Mouse (Mus musculus): ENCODE results near the gene Ksr1. TPM values are rescaled to one million over a fixed set of nuclear protein-coding genes. Genes with fewer than 3 reads are reported as not detected.

Ksr1 gene
- polyA plus RNA-seq, 1 experiment from 2014 or later, result 3.5 TPM

DNA sequence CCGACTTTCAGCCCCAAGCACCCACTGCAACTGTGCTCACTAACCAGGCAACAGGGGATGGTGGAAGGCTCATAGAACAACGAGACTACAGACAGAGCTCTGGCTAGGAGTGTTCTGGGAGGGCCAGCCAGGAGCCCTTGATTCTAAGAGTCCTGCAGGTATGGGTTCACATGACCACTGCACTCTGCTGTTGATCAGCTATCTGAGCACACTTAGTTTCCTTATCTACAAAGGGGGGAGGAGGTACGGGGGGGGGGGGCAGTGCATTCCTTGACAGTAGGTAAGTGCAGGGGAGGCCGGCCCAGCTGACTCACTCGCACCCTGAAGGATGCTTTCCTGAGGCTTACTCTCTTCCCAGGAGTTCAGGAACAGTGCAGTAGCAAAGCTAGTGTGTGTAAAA is 61.1 kb downstream of the Ksr1 start:
- H3K9me3 ChIP-seq, result no peaks in the 10 kb centered on the region
- no peak overlapping the region for H3K4me2 ChIP-seq
- H3K9ac ChIP-seq, result no peak overlapping the region
- no peak for ATAC-seq (ENCODE audit: low FRiP score)
- peaks cover 12% of the 10 kb centered on the region for H3K4me1 ChIP-seq (replicated peaks)
- H3K36me3 ChIP-seq, result no peaks in the 10 kb centered on the region
- H3K27ac ChIP-seq, result no peak overlapping the region
- 76% methylated on average over 5 of the region's 5 CpGs for WGBS
- no peaks in the 10 kb centered on the region for H3K27me3 ChIP-seq
- no peak overlapping the region for H3K4me3 ChIP-seq

DNA sequence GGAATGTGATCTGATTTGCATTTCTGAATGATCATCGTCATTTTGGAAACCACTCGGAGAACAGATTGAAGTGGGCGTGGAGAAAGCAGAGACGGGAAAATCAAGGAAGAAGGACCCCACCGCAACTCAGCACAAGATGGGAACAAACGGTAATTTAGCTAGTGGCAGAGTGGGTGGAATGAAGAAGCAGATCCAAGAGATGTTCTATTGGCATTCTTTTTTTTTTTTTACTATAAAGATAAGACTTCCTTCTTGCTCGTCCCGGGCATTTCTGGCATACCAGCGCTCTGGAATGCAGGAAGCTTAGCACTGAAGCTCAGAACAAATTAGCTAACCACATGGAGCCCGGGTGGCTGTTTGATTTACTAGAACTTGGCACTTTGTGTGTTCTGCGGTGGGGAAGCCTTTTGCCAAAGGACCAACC is 63.2 kb downstream of the Ksr1 start:
- no peak overlapping the region for H3K4me3 ChIP-seq
- no peak for ATAC-seq (ENCODE audit: low FRiP score)
- peaks cover 2% of the 10 kb centered on the region for H3K4me1 ChIP-seq (replicated peaks)
- H3K27ac ChIP-seq, result no peak overlapping the region
- H3K9ac ChIP-seq, result no peak overlapping the region
- H3K4me2 ChIP-seq, result no peak overlapping the region
- no peaks in the 10 kb centered on the region for H3K9me3 ChIP-seq
- 79% methylated on average over 11 of the region's 11 CpGs for WGBS
- H3K36me3 ChIP-seq, result no peaks in the 10 kb centered on the region
- no peaks in the 10 kb centered on the region for H3K27me3 ChIP-seq

DNA sequence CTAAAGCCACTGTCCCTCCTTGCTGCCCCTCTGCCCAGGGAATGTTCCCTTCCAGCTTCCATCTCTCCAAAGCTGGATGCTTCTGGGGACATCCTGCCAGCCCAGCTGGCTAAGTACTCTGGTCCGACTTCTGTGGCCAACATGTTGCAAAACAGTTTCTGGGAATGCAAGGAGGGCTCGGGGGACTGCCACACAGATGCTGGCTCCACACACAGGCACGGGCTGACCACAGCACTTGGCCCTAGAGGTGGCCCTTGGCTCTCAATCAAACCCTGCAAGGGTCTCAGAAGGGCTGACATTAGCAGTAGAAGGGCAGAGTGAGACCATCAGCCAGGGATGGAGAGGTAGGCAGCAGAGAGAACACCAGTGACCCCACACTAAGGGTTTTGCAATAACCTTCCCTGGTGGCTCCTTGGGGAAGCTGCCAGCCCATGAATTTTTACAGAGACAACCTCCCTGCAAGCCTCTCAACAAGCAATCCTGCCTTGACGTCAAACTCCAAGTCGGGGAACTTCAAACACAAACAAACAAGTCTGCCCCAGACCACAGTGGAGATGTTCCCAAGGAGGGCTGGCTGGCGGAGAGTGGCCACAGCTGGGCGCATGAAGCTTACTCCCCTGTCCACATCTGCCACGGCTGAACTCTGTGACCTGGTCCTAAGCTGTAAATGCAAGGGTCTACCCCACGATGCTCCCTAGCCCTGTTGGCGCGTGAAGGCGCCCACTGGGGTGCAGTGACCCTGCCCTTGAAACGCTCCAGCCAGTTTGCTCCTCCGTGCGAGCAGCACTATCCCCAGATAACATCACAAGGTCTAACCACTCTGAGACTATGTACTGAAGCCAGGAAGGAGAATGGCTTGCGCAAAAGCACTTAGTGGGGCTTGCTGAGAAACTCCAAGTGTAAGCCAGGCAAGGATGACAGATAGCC is 65.0 kb downstream of the Ksr1 start:
- no peaks in the 10 kb centered on the region for H3K9me3 ChIP-seq
- ATAC-seq (ENCODE audit: low FRiP score), result no peak
- no peak overlapping the region for H3K4me3 ChIP-seq
- no peak overlapping the region for H3K9ac ChIP-seq
- no peak overlapping the region for H3K4me2 ChIP-seq
- H3K27ac ChIP-seq, result no peak overlapping the region
- H3K27me3 ChIP-seq, result no peaks in the 10 kb centered on the region
- no peaks in the 10 kb centered on the region for H3K36me3 ChIP-seq
- WGBS, result 74% methylated on average over 16 of the region's 16 CpGs
- H3K4me1 ChIP-seq (replicated peaks), result peaks cover 2% of the 10 kb centered on the region

DNA sequence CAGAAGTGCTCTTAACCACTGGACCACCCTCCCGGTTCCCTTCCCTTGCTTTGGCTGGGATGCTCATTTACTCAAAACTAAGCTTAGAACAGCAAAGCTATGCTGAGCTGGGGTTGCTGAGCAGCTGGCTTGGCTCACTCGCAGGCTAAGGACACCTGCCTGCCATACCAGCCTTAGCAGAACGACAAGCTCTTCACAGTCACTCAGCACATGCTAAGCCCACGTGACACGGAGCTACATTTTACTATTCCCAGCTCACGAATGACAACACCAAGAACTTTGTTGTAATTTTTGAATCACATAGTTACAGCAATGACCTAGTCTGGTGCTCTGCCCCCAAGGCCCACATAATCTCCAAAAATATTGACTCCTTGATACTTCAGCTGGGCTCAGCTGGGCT is 66.1 kb downstream of the Ksr1 start:
- Histone ChIP-seq H3K9me3 (no peaks in the 10 kb centered on the region), H3K4me1 (replicated peaks) (peaks cover 2% of the 10 kb centered on the region), H3K27ac (no peak overlapping the region), H3K27me3 (no peaks in the 10 kb centered on the region), H3K4me2 (no peak overlapping the region), H3K36me3 (no peaks in the 10 kb centered on the region), H3K4me3 (no peak overlapping the region), H3K9ac (no peak overlapping the region)
- 88% methylated on average over 6 of the region's 6 CpGs for WGBS
- no peak for ATAC-seq (ENCODE audit: low FRiP score)

DNA sequence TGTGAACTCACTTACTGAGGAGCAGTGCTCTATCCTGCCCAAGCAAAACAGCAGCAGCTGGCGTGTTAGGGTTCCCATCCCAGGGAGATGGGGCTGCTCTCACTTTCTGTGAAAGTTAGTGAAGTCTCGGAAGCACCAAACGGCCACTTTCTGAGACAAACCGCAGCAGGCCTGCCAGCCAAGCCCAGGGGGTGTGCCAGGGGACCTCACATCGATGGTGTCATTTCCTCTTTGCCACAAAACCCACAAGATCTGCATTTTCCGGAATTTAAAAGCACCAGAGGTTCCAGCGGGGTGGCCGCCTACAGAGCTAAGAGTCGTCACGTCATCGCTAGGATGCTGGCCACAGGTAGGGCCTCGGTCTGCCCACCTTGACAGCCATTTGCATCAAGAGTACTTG is 69.7 kb downstream of the Ksr1 start:
- H3K9me3 ChIP-seq, result no peaks in the 10 kb centered on the region
- no peak overlapping the region for H3K9ac ChIP-seq
- no peak overlapping the region for H3K27ac ChIP-seq
- no peak overlapping the region for H3K4me2 ChIP-seq
- no peaks in the 10 kb centered on the region for H3K27me3 ChIP-seq
- WGBS, result 89% methylated on average over 12 of the region's 12 CpGs
- ATAC-seq (ENCODE audit: low FRiP score), result no peak
- H3K36me3 ChIP-seq, result peaks cover 12% of the 10 kb centered on the region
- no peak overlapping the region for H3K4me3 ChIP-seq
- peaks cover 3% of the 10 kb centered on the region; the same call in 1 of the 2 replicates for H3K4me1 ChIP-seq (replicated peaks)

DNA sequence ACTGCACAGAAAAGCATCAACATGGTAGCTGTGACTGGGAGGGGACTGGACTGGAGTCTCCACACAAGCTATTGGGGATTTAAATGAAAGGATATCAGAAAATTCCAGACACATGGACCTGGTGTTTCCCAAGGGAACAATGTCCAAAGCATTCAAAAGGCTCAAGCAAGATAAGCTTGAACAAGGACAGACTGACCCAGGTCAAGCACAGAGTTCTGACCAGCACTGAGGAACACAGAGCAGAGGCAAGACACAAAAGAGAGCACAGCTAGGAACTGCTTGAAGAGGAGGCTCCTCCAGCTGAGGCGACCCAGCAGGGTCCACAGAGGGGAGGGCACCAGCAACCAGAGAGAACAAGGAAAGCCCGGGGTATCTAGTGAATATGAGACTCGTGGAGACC is 71.2 kb downstream of the Ksr1 start:
- WGBS, result 60% methylated on average over 3 of the region's 3 CpGs
- Histone ChIP-seq H3K4me1 (replicated peaks) (peaks cover 14% of the 10 kb centered on the region), H3K27me3 (no peaks in the 10 kb centered on the region), H3K9me3 (no peaks in the 10 kb centered on the region), H3K27ac (no peak overlapping the region), H3K9ac (no peak overlapping the region), H3K4me2 (no peak overlapping the region), H3K36me3 (peaks cover 12% of the 10 kb centered on the region), H3K4me3 (no peak overlapping the region)
- ATAC-seq (ENCODE audit: low FRiP score), result no peak

DNA sequence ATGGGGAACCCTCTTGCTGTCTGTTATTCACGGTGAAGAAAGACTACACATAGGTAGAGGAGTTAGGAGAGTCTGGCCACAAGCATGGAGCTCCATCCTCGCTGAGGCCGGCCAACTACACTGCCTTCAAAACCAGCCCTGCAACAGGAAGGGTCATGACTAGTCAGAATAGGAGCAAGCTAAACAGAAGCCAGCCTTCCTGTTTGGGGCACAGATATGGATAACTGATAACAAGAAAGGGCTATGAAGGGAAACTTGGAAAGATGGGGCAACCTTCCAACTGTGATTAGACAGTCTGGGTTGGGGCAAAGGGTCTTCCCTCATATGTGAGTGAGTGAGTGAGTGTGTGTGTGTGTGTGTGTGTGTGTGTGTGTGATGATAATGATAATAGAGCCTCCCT is 71.6 kb downstream of the Ksr1 start:
- no peak overlapping the region for H3K4me3 ChIP-seq
- ATAC-seq (ENCODE audit: low FRiP score), result no peak
- 95% methylated on average over 3 of the region's 3 CpGs for WGBS
- H3K4me2 ChIP-seq, result no peak overlapping the region
- peaks cover 12% of the 10 kb centered on the region for H3K36me3 ChIP-seq
- H3K4me1 ChIP-seq (replicated peaks), result peaks cover 18% of the 10 kb centered on the region
- no peak overlapping the region for H3K27ac ChIP-seq
- no peak overlapping the region for H3K9ac ChIP-seq
- H3K9me3 ChIP-seq, result no peaks in the 10 kb centered on the region
- no peaks in the 10 kb centered on the region for H3K27me3 ChIP-seq

DNA sequence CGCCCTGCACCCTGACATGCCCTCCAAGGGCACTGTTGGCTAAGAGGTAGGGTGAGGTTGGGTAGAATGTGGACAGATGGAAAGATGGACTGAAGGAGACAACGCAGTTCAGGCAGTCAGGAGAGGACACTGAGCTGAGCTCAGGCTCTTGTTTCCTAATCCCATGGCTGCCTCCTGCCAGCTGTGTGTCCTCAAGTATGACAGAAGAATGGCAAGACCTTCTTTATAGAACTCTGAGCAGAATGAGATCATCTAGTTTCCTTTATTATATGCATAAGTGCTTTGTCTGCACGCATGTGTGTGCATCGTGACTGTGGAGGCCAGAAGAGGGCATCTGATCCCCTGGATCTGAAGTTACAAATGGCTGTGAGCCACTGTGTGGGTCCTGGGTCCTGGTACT is 72.6 kb downstream of the Ksr1 start:
- peaks cover 12% of the 10 kb centered on the region for H3K36me3 ChIP-seq
- H3K4me3 ChIP-seq, result no peak overlapping the region

DNA sequence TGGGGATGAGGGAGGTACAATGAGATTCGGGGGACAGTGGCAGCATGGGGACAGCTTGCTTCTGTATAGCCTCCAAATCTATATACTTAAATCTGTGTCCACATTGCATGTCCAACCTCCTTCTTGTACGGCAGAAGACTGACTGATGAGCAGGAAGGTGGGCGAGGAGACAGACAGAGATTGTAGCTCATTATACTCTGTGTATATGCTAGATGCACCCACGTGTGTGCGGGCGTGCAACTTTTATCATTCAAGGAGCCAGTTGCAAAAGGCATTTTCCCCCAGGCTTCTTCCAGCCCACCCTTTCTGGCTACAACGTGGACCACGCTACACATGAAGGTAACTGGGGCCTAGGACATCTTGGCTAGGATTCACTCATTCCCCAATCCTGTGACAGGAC is 74.1 kb downstream of the Ksr1 start:
- WGBS, result 92% methylated on average over 8 of the region's 8 CpGs
- Histone ChIP-seq H3K4me2 (no peak overlapping the region), H3K36me3 (peaks cover 12% of the 10 kb centered on the region), H3K27me3 (no peaks in the 10 kb centered on the region), H3K4me1 (replicated peaks) (peaks cover 25% of the 10 kb centered on the region), H3K4me3 (no peak overlapping the region), H3K9ac (no peak overlapping the region), H3K9me3 (no peaks in the 10 kb centered on the region), H3K27ac (no peak overlapping the region)
- ATAC-seq (ENCODE audit: low FRiP score), result no peak

More for the DNA sequence above, 72.6 kb downstream of the Ksr1 start:
- Histone ChIP-seq H3K4me1 (replicated peaks) (peaks cover 25% of the 10 kb centered on the region), H3K4me2 (no peak overlapping the region), H3K27ac (no peak overlapping the region), H3K9ac (no peak overlapping the region), H3K27me3 (no peaks in the 10 kb centered on the region), H3K9me3 (no peaks in the 10 kb centered on the region)
- WGBS, result 91% methylated on average over 4 of the region's 4 CpGs
- ATAC-seq (ENCODE audit: low FRiP score), result no peak

DNA sequence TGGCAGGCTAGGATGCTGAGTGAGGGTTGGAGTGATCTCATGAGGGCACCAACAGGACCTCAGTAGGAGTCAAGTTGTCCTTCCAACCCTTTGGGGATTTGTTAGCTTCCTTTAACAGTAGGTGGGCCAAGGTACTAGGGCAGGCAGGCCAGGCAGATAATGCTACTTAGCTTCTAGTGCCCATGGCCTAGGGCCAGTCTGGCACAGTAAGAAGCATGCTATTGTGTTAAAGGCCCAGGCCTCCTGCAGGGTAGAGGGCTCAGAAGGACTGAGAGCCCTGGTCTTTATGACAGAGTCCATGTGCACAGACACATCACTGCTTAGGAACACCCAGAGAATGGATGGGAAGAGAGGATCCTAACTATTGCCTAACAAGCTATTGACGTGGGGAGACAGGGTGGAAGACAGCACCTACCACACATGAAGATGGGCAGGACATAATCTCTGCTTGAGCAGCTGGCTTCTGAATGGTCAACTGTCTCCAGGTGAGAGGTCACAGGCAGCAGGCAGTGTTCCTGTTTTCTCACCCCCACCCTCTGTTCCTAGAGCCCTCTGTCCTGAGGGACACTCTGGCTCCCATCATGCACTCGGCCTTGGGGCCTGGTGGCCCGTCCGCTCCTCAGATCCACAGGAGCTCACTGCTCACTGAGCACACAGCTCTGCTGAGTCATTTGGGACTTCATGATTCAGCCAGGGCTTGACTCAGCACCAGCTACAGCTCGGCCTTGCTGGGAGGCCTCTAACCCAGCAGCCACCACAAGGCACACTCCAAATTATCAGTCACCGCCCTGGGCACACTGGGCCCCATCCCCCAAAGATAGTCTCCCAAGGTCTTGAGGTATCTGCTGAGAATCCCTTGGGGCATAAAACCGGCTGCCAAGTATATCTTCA is 74.9 kb downstream of the Ksr1 start:
- Histone ChIP-seq H3K4me1 (replicated peaks) (peaks cover 25% of the 10 kb centered on the region), H3K27ac (no peak overlapping the region), H3K36me3 (peaks cover 12% of the 10 kb centered on the region), H3K27me3 (no peaks in the 10 kb centered on the region), H3K4me2 (no peak overlapping the region), H3K4me3 (no peak overlapping the region), H3K9me3 (no peaks in the 10 kb centered on the region), H3K9ac (no peak overlapping the region)
- no peak for ATAC-seq (ENCODE audit: low FRiP score)
- WGBS, result 83% methylated on average over 7 of the region's 7 CpGs

DNA sequence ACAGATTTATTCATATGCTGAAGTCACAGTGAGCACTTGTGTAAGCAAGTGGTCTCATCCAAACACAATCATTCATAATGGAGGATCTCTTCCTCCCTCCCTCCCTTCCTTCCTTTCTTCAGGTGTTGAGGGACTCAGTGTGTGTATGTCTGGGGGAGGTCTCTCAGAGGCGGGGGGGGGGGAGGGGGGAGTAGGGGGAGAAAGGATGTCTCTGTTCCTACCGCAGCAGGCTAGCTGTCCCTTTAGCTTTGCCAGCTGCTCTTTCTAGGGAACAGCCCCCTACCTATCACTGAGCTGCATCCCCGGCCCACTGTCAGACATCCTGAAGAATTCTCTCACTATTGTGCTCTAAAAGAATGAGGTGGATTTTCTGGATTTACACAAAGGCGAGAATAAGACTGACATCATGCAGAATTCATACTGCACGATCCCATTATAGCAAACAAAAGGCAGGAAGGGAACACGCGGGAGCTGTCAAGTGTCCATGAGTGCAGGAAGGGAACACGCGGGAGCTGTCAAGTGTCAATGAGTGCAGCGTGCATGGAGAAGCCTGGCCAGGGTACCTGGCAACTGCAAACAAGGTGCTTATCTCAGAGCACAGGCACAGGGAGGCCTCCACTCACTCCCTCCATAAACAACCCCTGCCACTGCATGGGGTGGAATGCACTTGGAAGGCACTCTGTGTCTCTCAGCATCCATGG is 76.6 kb downstream of the Ksr1 start:
- H3K9me3 ChIP-seq, result no peaks in the 10 kb centered on the region
- no peak overlapping the region for H3K4me2 ChIP-seq
- no peaks in the 10 kb centered on the region for H3K27me3 ChIP-seq
- H3K9ac ChIP-seq, result 0 out of 2 replicates have a peak overlapping the region, but pooled peaks have one; percentile 2
- no peak overlapping the region for H3K4me3 ChIP-seq
- WGBS, result 37% methylated on average over 9 of the region's 10 CpGs
- peaks cover 39% of the 10 kb centered on the region for H3K4me1 ChIP-seq (replicated peaks)
- peak overlapping the region; percentile 67 for H3K27ac ChIP-seq
- 0 out of 2 replicates have a peak, but pooled peaks have one; percentile 46 for ATAC-seq (ENCODE audit: low FRiP score)
- peaks cover 12% of the 10 kb centered on the region for H3K36me3 ChIP-seq

DNA sequence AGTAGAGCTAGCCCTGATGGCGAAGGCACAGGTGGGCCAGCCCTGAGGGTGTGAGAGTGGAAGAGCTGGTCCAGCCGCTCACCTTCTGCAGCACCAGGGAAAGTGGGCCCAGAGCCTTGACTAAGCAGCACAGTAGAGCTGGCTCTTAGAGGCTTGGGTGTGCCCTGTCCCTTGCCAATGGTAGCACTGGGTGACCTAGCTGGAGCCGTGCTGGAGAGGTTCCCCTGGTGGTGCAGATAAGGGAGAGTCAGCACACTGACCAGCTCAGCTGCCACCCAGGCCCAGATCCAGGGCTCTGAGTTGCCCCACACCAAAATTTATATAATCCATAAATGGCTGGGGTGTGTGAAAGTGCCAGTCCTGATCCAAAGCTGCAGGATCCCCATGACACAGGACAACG is 79.0 kb downstream of the Ksr1 start:
- H3K9me3 ChIP-seq, result no peaks in the 10 kb centered on the region
- no peak overlapping the region for H3K4me2 ChIP-seq
- H3K36me3 ChIP-seq, result no peaks in the 10 kb centered on the region
- WGBS, result 92% methylated on average over 4 of the region's 4 CpGs
- no peak for ATAC-seq (ENCODE audit: low FRiP score)
- H3K27me3 ChIP-seq, result no peaks in the 10 kb centered on the region
- H3K4me3 ChIP-seq, result no peak overlapping the region
- peaks cover 49% of the 10 kb centered on the region for H3K4me1 ChIP-seq (replicated peaks)
- H3K27ac ChIP-seq, result no peak overlapping the region
- no peak overlapping the region for H3K9ac ChIP-seq
